Mouse (Mus musculus) bone marrow, adult 2 months (tissue): ENCODE results near the gene Mrpl33.

Experiments used
- CTCF ChIP-seq: fragments of 200-500 bp; IDR thresholded peaks from 2 replicates; pipeline ENCODE4 v1.5.1; 2011; ENCODE audit warnings: low read length, control low read depth; ENCODE audit not compliant: control insufficient read depth, insufficient read depth
- POLR2A ChIP-seq: fragments of 200-500 bp; IDR thresholded peaks from 2 replicates; pipeline ENCODE4 v1.6.1; 2011; ENCODE audit warnings: low read depth, mild to moderate bottlenecking, control low read depth, low read length, borderline replicate concordance; ENCODE audit not compliant: control insufficient read depth

- TF ChIP-seq CTCF (peak; percentile 17; the same call in 1 of the 2 replicates), POLR2A (peak; percentile 88; the same call in 1 of the 2 replicates)
Measured at GRCm38 (mm10) chr5:31613852-31614286, 17.1 kb downstream of the Mrpl33 start.
